Mouse (Mus musculus): ENCODE measurements around the gene Celsr3. TPM values are rescaled to one million over a fixed set of nuclear protein-coding genes. Genes with fewer than 3 reads are reported as not detected.

Gene Celsr3
- polyA plus RNA-seq, 1 experiment from 2014 or later: 16.8 TPM

- DNase-seq (ENCODE audit: low spot score): no peak
- no peak for ATAC-seq (ENCODE audit: low FRiP score)
- Histone ChIP-seq H3K4me2 (replicated peaks; ENCODE audit: low read depth, low read length) (peak overlapping the region; percentile 66), H3K27me3 (ENCODE audit: control insufficient read depth, insufficient read depth, low read length) (peaks cover 35% of the 10 kb centered on the region), H3K36me3 (ENCODE audit: control insufficient read depth, insufficient read depth, low read length) (no peaks in the 10 kb centered on the region), H3K9ac (ENCODE audit: low read depth, low read length) (no peak overlapping the region), H3K4me1 (replicated peaks; ENCODE audit: control insufficient read depth, insufficient read depth, low read length) (peaks cover 21% of the 10 kb centered on the region), H3K4me3 (ENCODE audit: low read depth, low read length) (peak overlapping the region; percentile 56; the same call in 1 of the 2 replicates), H3K27ac (ENCODE audit: low read depth, low read length) (no peak overlapping the region), H3K9me3 (ENCODE audit: control insufficient read depth, low read length) (no peaks in the 10 kb centered on the region)
- 65% methylated on average over 18 of the region's 18 CpGs for WGBS
Observed at GRCm38 (mm10) chr9:108827906-108828305, 1.8 kb downstream of the Celsr3 start.

- 9% methylated on average over 23 of the region's 23 CpGs for WGBS
- Histone ChIP-seq H3K9ac (ENCODE audit: low read depth, low read length) (no peak overlapping the region; the same call in 1 of the 2 replicates), H3K27me3 (ENCODE audit: control insufficient read depth, insufficient read depth, low read length) (peaks cover 24% of the 10 kb centered on the region), H3K27ac (ENCODE audit: low read depth, low read length) (no peak overlapping the region), H3K4me2 (replicated peaks; ENCODE audit: low read depth, low read length) (peak overlapping the region; percentile 80), H3K9me3 (ENCODE audit: control insufficient read depth, low read length) (no peaks in the 10 kb centered on the region), H3K4me3 (ENCODE audit: low read depth, low read length) (peak overlapping the region; percentile 39), H3K36me3 (ENCODE audit: control insufficient read depth, insufficient read depth, low read length) (no peaks in the 10 kb centered on the region), H3K4me1 (replicated peaks; ENCODE audit: control insufficient read depth, insufficient read depth, low read length) (peaks cover 22% of the 10 kb centered on the region)
- no peak for ATAC-seq (ENCODE audit: low FRiP score)
- peak; percentile 35 for DNase-seq (ENCODE audit: low spot score)
Observed at GRCm38 (mm10) chr9:108831637-108832036, 5.5 kb downstream of the Celsr3 start.

GRCm38 (mm10) chr9:108832390-108833108 is 6.4 kb downstream of the Celsr3 start:
- Histone ChIP-seq H3K9ac (ENCODE audit: low read depth, low read length) (no peak overlapping the region; the same call in 1 of the 2 replicates), H3K4me1 (replicated peaks; ENCODE audit: control insufficient read depth, insufficient read depth, low read length) (peaks cover 16% of the 10 kb centered on the region), H3K27me3 (ENCODE audit: control insufficient read depth, insufficient read depth, low read length) (peaks cover 23% of the 10 kb centered on the region), H3K4me2 (replicated peaks; ENCODE audit: low read depth, low read length) (peak overlapping the region; percentile 80), H3K27ac (ENCODE audit: low read depth, low read length) (no peak overlapping the region), H3K4me3 (ENCODE audit: low read depth, low read length) (peak overlapping the region; percentile 39), H3K9me3 (ENCODE audit: control insufficient read depth, low read length) (no peaks in the 10 kb centered on the region), H3K36me3 (ENCODE audit: control insufficient read depth, insufficient read depth, low read length) (no peaks in the 10 kb centered on the region)
- ATAC-seq (ENCODE audit: low FRiP score) (peak; percentile 94), DNase-seq (ENCODE audit: low spot score) (peak; percentile 89)
- WGBS: 8% methylated on average over 39 of the region's 46 CpGs

- Histone ChIP-seq H3K27ac (ENCODE audit: low read depth, low read length) (no peak overlapping the region), H3K27me3 (ENCODE audit: control insufficient read depth, insufficient read depth, low read length) (no peaks in the 10 kb centered on the region), H3K9ac (ENCODE audit: low read depth, low read length) (no peak overlapping the region), H3K4me3 (ENCODE audit: low read depth, low read length) (no peak overlapping the region), H3K4me1 (replicated peaks; ENCODE audit: control insufficient read depth, insufficient read depth, low read length) (no peaks in the 10 kb centered on the region), H3K9me3 (ENCODE audit: control insufficient read depth, low read length) (no peaks in the 10 kb centered on the region), H3K36me3 (ENCODE audit: control insufficient read depth, insufficient read depth, low read length) (peaks cover 5% of the 10 kb centered on the region; the same call in 1 of the 2 replicates), H3K4me2 (replicated peaks; ENCODE audit: low read depth, low read length) (no peak overlapping the region)
- ATAC-seq (ENCODE audit: low FRiP score) (no peak), DNase-seq (ENCODE audit: low spot score) (peak; percentile 11)
- 23% methylated on average over 14 of the region's 14 CpGs for WGBS
Observed at GRCm38 (mm10) chr9:108842989-108843388, 16.9 kb downstream of the Celsr3 start.

GRCm38 (mm10) chr9:108845390-108845789 is 19.3 kb downstream of the Celsr3 start:
- Histone ChIP-seq H3K9me3 (ENCODE audit: control insufficient read depth, low read length) (no peaks in the 10 kb centered on the region), H3K27ac (ENCODE audit: low read depth, low read length) (no peak overlapping the region), H3K27me3 (ENCODE audit: control insufficient read depth, insufficient read depth, low read length) (no peaks in the 10 kb centered on the region), H3K9ac (ENCODE audit: low read depth, low read length) (no peak overlapping the region), H3K4me1 (replicated peaks; ENCODE audit: control insufficient read depth, insufficient read depth, low read length) (no peaks in the 10 kb centered on the region), H3K4me2 (replicated peaks; ENCODE audit: low read depth, low read length) (no peak overlapping the region), H3K4me3 (ENCODE audit: low read depth, low read length) (no peak overlapping the region), H3K36me3 (ENCODE audit: control insufficient read depth, insufficient read depth, low read length) (0 out of 2 replicates have a peak, but pooled peaks cover 10% of the 10 kb centered on the region)
- ATAC-seq (ENCODE audit: low FRiP score): 0 out of 2 replicates have a peak, but pooled peaks have one; percentile 4
- 63% methylated on average over 5 of the region's 5 CpGs for WGBS
- no peak for DNase-seq (ENCODE audit: low spot score)

GRCm38 (mm10) chr9:108847374-108847773 is 21.3 kb downstream of the Celsr3 start:
- 0 out of 2 replicates have a peak, but pooled peaks cover 10% of the 10 kb centered on the region for H3K36me3 ChIP-seq (ENCODE audit: control insufficient read depth, insufficient read depth, low read length)
- no peaks in the 10 kb centered on the region for H3K27me3 ChIP-seq (ENCODE audit: control insufficient read depth, insufficient read depth, low read length)
- H3K9ac ChIP-seq (ENCODE audit: low read depth, low read length): no peak overlapping the region
- no peak for DNase-seq (ENCODE audit: low spot score)
- no peak overlapping the region for H3K27ac ChIP-seq (ENCODE audit: low read depth, low read length)
- H3K4me1 ChIP-seq (replicated peaks; ENCODE audit: control insufficient read depth, insufficient read depth, low read length): no peaks in the 10 kb centered on the region
- no peaks in the 10 kb centered on the region for H3K9me3 ChIP-seq (ENCODE audit: control insufficient read depth, low read length)
- WGBS: 83% methylated on average over 4 of the region's 4 CpGs
- H3K4me2 ChIP-seq (replicated peaks; ENCODE audit: low read depth, low read length): no peak overlapping the region
- ATAC-seq (ENCODE audit: low FRiP score): no peak
- H3K4me3 ChIP-seq (ENCODE audit: low read depth, low read length): no peak overlapping the region

GRCm38 (mm10) chr9:108848419-108848818 is 22.3 kb downstream of the Celsr3 start:
- H3K9me3 ChIP-seq (ENCODE audit: control insufficient read depth, low read length): no peaks in the 10 kb centered on the region
- DNase-seq (ENCODE audit: low spot score) (no peak), ATAC-seq (ENCODE audit: low FRiP score) (no peak)
- no peak overlapping the region for H3K4me2 ChIP-seq (replicated peaks; ENCODE audit: low read depth, low read length)
- 84% methylated on average over 17 of the region's 17 CpGs for WGBS
- H3K4me1 ChIP-seq (replicated peaks; ENCODE audit: control insufficient read depth, insufficient read depth, low read length): no peaks in the 10 kb centered on the region
- H3K27ac ChIP-seq (ENCODE audit: low read depth, low read length): no peak overlapping the region
- 0 out of 2 replicates have a peak, but pooled peaks cover 5% of the 10 kb centered on the region for H3K36me3 ChIP-seq (ENCODE audit: control insufficient read depth, insufficient read depth, low read length)
- no peak overlapping the region for H3K9ac ChIP-seq (ENCODE audit: low read depth, low read length)
- no peaks in the 10 kb centered on the region for H3K27me3 ChIP-seq (ENCODE audit: control insufficient read depth, insufficient read depth, low read length)
- H3K4me3 ChIP-seq (ENCODE audit: low read depth, low read length): no peak overlapping the region

GRCm38 (mm10) chr9:108852976-108853375 is 26.9 kb downstream of the Celsr3 start, which contains the start of gene Slc26a6:
Slc26a6 (plus strand) TSS chr9:108853283.
- Histone ChIP-seq H3K9ac (ENCODE audit: low read depth, low read length) (peak within 1 kb of the TSS; percentile 74), H3K27ac (ENCODE audit: low read depth, low read length) (peak within 1 kb of the TSS; percentile 68), H3K4me1 (replicated peaks; ENCODE audit: control insufficient read depth, insufficient read depth, low read length) (0 out of 2 replicates have a peak, but pooled peaks cover 4% of the 10 kb centered on the region), H3K9me3 (ENCODE audit: control insufficient read depth, low read length) (no peaks in the 10 kb centered on the region), H3K27me3 (ENCODE audit: control insufficient read depth, insufficient read depth, low read length) (no peaks in the 10 kb centered on the region), H3K36me3 (ENCODE audit: control insufficient read depth, insufficient read depth, low read length) (0 out of 2 replicates have a peak, but pooled peaks cover 5% of the 10 kb centered on the region), H3K4me3 (ENCODE audit: low read depth, low read length) (peak within 1 kb of the TSS; percentile 76), H3K4me2 (replicated peaks; ENCODE audit: low read depth, low read length) (peak within 1 kb of the TSS; percentile 96)
- WGBS: 88% methylated on average over 3 of the region's 3 CpGs
- DNase-seq (ENCODE audit: low spot score) (no peak), ATAC-seq (ENCODE audit: low FRiP score) (no peak)

Measured in hindbrain, embryonic 11.5 days (tissue).